Mouse (Mus musculus): ENCODE data around the gene Ptch2. TPM values are rescaled to one million over a fixed set of nuclear protein-coding genes. Genes with fewer than 3 reads are reported as not detected.

The Ptch2 gene
- polyA plus RNA-seq (2012; ENCODE audit: insufficient read depth, low replicate concordance) = 11.8 TPM in 1 of 2 replicates, not detected in the other

DNA sequence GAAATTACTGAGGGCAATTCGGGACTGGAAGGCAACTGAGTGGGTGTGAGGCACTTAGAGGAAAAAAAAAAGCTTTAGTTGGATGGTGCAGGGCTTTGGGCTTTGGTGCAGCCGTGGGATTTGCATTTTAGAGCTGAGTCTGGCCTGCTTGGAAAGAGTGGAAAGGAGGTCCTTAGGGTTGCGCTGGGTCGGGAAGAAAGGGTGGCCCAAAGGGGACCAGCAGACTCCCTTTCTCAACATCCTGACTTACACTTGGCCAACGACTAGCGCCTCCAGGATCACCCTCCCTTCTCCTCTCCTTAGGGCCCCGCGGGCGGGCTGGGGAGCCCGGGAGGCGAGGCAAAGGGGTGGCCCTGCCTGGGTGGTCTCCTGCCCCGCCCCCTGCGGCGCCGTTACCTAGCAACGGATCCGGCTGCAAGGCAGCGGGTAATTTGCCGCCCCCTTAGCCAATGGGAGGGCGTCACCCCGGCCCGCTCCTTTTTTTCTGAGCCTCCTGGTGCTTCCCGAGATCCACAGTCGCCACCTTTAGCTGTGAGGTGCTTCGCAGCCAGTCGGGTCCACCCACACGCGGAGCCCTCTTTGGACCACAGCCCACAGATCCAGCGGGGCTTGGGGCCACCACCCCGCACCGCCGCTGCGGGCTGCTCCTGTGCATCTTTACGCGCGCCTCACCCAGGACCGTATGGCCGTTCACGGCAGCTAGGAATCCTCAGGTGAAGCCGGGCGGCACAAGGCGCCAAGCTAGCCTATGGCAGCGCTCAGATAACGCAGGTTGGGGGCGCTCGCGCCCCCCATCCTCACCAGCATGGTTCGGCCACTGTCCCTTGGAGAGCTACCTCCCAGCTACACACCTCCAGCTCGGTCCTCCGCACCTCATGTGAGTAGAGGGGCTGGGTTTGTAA, at the start of gene Ptch2:
Ptch2 (plus strand) TSS at position 525 of the 902 bp plus-strand sequence.
- Histone ChIP-seq H3K27me3 (replicated peaks) (peaks cover 41% of the 10 kb centered on the region), H3K4me1 (peaks cover 44% of the 10 kb centered on the region), H3K9me3 (no peaks in the 10 kb centered on the region), H3K4me3 (replicated peaks) (peak within 1 kb of the TSS; percentile 89), H3K36me3 (replicated peaks; ENCODE audit: low read length) (no peaks in the 10 kb centered on the region)
- TF ChIP-seq FLI1 (IDR thresholded peaks at IDR 0.05; ENCODE audit: low read length) = no peak
- no peak for TF ChIP-seq GATA1 (IDR thresholded peaks at IDR 0.05; ENCODE audit: borderline replicate concordance, low read length)

GRCm38 (mm10) chr4:117048836-117049235, 47.0 kb upstream of the Ptch2 start:
- Histone ChIP-seq H3K36me3 (replicated peaks; ENCODE audit: low read length) (peaks cover 48% of the 10 kb centered on the region), H3K4me3 (replicated peaks) (no peak overlapping the region), H3K9me3 (no peaks in the 10 kb centered on the region), H3K4me1 (peaks cover 5% of the 10 kb centered on the region), H3K27me3 (replicated peaks) (no peaks in the 10 kb centered on the region)
- TF ChIP-seq GATA1 (IDR thresholded peaks at IDR 0.05; ENCODE audit: borderline replicate concordance, low read length) (no peak), FLI1 (IDR thresholded peaks at IDR 0.05; ENCODE audit: low read length) (no peak)

DNA sequence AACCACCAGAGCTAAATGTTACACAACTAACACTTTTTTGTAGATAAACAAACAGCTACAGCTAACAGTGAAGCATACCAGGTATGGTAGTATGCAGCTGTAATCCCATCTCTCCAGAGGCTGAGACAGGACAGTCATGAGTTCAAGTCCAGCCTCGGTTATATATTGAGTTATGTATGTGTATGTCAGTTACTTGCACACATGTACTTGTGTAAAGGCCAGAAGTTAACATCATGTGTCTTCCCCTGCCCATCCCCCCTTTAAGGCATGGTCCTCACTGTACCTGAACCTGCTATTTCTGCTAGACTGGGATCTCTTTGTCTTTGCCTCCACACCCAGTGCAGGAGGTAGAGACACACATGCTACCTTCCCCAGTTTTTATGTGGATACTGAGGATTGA, 46.4 kb upstream of the Ptch2 start:
- Histone ChIP-seq H3K4me1 (peaks cover 5% of the 10 kb centered on the region), H3K4me3 (replicated peaks) (no peak overlapping the region), H3K9me3 (no peaks in the 10 kb centered on the region), H3K27me3 (replicated peaks) (no peaks in the 10 kb centered on the region), H3K36me3 (replicated peaks; ENCODE audit: low read length) (peaks cover 50% of the 10 kb centered on the region)
- TF ChIP-seq FLI1 (IDR thresholded peaks at IDR 0.05; ENCODE audit: low read length) (no peak), GATA1 (IDR thresholded peaks at IDR 0.05; ENCODE audit: borderline replicate concordance, low read length) (no peak)

DNA sequence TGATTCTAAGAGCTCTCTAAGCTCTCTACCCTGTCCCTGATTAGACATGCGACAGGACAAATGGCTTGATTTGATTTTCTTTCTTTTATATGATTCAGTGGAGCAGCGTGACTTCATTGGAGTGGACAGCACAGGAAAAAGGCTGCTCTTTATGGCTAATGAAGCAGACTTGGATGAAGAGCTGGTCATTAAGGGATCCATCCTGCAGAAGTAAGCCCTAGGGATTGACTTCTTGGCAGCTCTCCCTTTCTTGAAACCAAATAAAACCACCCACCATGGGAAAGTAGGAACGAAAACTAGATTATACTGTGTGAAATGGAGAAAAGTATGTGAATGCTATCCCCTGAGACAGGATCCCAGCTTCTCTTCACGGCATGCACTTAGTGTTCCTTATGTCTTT, 43.2 kb upstream of the Ptch2 start:
- Histone ChIP-seq H3K36me3 (replicated peaks; ENCODE audit: low read length) (peaks cover 40% of the 10 kb centered on the region), H3K9me3 (no peaks in the 10 kb centered on the region), H3K27me3 (replicated peaks) (no peaks in the 10 kb centered on the region), H3K4me3 (replicated peaks) (no peak overlapping the region), H3K4me1 (peaks cover 20% of the 10 kb centered on the region)
- TF ChIP-seq GATA1 (IDR thresholded peaks at IDR 0.05; ENCODE audit: borderline replicate concordance, low read length) (no peak), FLI1 (IDR thresholded peaks at IDR 0.05; ENCODE audit: low read length) (no peak)

- TF ChIP-seq FLI1 (IDR thresholded peaks at IDR 0.05; ENCODE audit: low read length) (no peak), GATA1 (IDR thresholded peaks at IDR 0.05; ENCODE audit: borderline replicate concordance, low read length) (no peak)
- peaks cover 22% of the 10 kb centered on the region for H3K4me1 ChIP-seq
- peaks cover 42% of the 10 kb centered on the region for H3K36me3 ChIP-seq (replicated peaks; ENCODE audit: low read length)
Observed at GRCm38 (mm10) chr4:117053956-117054355, 41.9 kb upstream of the Ptch2 start.

DNA sequence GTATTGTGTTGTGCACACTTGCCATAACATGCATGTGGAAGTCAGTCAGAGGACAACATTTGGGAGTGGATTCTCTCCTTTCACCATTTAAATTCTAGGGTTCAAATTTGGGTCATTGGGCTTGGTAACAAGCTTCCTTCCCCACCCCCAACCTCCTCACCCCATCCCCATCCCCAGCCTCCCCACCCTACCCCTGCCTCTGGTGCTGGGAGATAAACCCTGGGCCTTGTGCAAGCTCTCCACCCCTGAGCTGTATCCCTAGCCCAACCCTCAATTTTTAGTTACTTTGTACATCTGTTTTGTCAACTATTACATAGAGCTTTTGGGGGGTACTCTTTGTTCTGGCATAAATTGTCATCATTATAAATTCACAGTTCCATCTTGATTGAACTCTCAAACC, 39.8 kb upstream of the Ptch2 start:
- peaks cover 22% of the 10 kb centered on the region for H3K4me1 ChIP-seq
- H3K27me3 ChIP-seq (replicated peaks) = no peaks in the 10 kb centered on the region
- TF ChIP-seq FLI1 (IDR thresholded peaks at IDR 0.05; ENCODE audit: low read length) = no peak
- TF ChIP-seq GATA1 (IDR thresholded peaks at IDR 0.05; ENCODE audit: borderline replicate concordance, low read length) = no peak
- no peaks in the 10 kb centered on the region for H3K9me3 ChIP-seq
- H3K4me3 ChIP-seq (replicated peaks) = no peak overlapping the region
- H3K36me3 ChIP-seq (replicated peaks; ENCODE audit: low read length) = peaks cover 51% of the 10 kb centered on the region

More at GRCm38 (mm10) chr4:117053956-117054355, 41.9 kb upstream of the Ptch2 start:
- Histone ChIP-seq H3K27me3 (replicated peaks) (no peaks in the 10 kb centered on the region), H3K9me3 (no peaks in the 10 kb centered on the region), H3K4me3 (replicated peaks) (no peak overlapping the region)

GRCm38 (mm10) chr4:117056514-117056913, 39.4 kb upstream of the Ptch2 start:
- H3K4me1 ChIP-seq = peaks cover 22% of the 10 kb centered on the region
- H3K9me3 ChIP-seq = no peaks in the 10 kb centered on the region
- no peaks in the 10 kb centered on the region for H3K27me3 ChIP-seq (replicated peaks)
- TF ChIP-seq FLI1 (IDR thresholded peaks at IDR 0.05; ENCODE audit: low read length) (no peak), GATA1 (IDR thresholded peaks at IDR 0.05; ENCODE audit: borderline replicate concordance, low read length) (no peak)
- H3K36me3 ChIP-seq (replicated peaks; ENCODE audit: low read length) = peaks cover 52% of the 10 kb centered on the region
- no peak overlapping the region for H3K4me3 ChIP-seq (replicated peaks)

DNA sequence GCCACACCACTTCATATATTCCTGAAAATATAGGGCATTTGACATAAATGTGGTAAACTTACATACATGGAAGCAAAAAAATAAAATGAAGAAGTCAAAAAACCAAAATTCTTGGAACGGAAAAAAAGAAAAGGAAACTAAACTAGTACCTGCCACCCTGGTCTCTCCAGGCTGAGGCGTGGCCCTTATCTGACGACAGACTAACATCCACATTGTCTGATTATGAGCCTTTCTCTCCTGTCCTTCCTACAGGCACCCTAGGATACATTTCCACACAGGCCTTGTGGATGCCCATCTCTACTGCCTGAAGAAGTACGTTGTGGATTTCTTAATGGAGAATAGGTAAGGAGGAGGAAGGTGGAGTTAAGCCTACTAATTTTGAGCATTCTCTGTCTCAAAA, 37.4 kb upstream of the Ptch2 start:
- H3K36me3 ChIP-seq (replicated peaks; ENCODE audit: low read length) = peaks cover 56% of the 10 kb centered on the region
- H3K27me3 ChIP-seq (replicated peaks) = no peaks in the 10 kb centered on the region
- no peak overlapping the region for H3K4me3 ChIP-seq (replicated peaks)
- TF ChIP-seq FLI1 (IDR thresholded peaks at IDR 0.05; ENCODE audit: low read length) (no peak), GATA1 (IDR thresholded peaks at IDR 0.05; ENCODE audit: borderline replicate concordance, low read length) (no peak)
- no peaks in the 10 kb centered on the region for H3K9me3 ChIP-seq
- peaks cover 26% of the 10 kb centered on the region for H3K4me1 ChIP-seq

- Histone ChIP-seq H3K9me3 (no peaks in the 10 kb centered on the region), H3K36me3 (replicated peaks; ENCODE audit: low read length) (peaks cover 75% of the 10 kb centered on the region), H3K4me1 (peaks cover 10% of the 10 kb centered on the region; the same call in 1 of the 2 replicates), H3K4me3 (replicated peaks) (no peak overlapping the region), H3K27me3 (replicated peaks) (no peaks in the 10 kb centered on the region)
- TF ChIP-seq GATA1 (IDR thresholded peaks at IDR 0.05; ENCODE audit: borderline replicate concordance, low read length) (no peak), FLI1 (IDR thresholded peaks at IDR 0.05; ENCODE audit: low read length) (no peak)
Observed at GRCm38 (mm10) chr4:117062700-117063390, 33.0 kb upstream of the Ptch2 start.

- TF ChIP-seq FLI1 (IDR thresholded peaks at IDR 0.05; ENCODE audit: low read length) = no peak
- TF ChIP-seq GATA1 (IDR thresholded peaks at IDR 0.05; ENCODE audit: borderline replicate concordance, low read length) = no peak
- Histone ChIP-seq H3K4me1 (peaks cover 30% of the 10 kb centered on the region), H3K4me3 (replicated peaks) (no peak overlapping the region), H3K9me3 (no peaks in the 10 kb centered on the region), H3K36me3 (replicated peaks; ENCODE audit: low read length) (peaks cover 86% of the 10 kb centered on the region), H3K27me3 (replicated peaks) (no peaks in the 10 kb centered on the region)
Observed at GRCm38 (mm10) chr4:117068035-117068434, 27.8 kb upstream of the Ptch2 start.

Data from megakaryocyte, embryonic 14.5 days (primary cell).